Mouse (Mus musculus) liver, embryonic 14.5 days (tissue): Measurements from ENCODE around the gene Nploc4.

Experiments
- CTCF ChIP-seq: IDR thresholded peaks from 2 replicates; pipeline ENCODE4 v1.5.1; 2016; ENCODE audit warnings: antibody characterized with exemption, low read depth, control low read depth
- EP300 ChIP-seq: IDR thresholded peaks from 2 replicates; pipeline ENCODE4 v1.6.1; 2016; ENCODE audit warnings: antibody characterized with exemption, low read depth

DNA sequence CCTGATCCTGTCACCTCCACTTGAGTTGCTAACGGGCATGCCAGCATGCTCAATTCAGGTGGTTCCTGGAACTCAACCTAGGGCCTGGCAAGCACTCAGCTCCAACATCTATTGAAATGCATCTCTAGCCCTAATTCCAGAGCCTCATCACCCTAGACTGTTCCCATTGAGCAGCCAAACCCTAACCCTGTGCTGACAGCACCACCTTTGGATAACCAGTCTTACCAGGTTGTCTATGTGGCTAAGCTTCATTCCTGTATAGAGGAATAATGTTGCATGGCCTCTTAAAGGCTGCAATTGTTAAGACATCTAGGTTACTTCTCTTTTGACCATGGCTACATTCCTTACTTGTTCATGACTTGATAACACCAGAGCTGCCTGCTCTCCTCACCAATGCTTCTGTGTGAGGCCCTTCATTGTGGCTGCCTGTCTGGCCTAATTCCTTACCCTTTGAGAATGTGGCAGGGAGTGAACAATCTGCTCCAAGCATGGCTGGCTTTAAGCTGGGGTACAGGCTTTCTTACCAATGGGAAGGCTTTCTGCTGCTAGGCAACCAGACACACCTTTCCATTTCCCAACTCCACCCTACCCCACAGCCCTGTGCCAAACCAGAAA, 92.3 kb downstream of the Nploc4 start:
- TF ChIP-seq CTCF, result no peak
- TF ChIP-seq EP300, result no peak
